ENCODE assay signal across 8 mouse cellular contexts in genomic region chr2:84455236-84455799, GRCm38 (mm10). TPM values are rescaled to one million over a fixed set of nuclear protein-coding genes. Genes with fewer than 3 reads are reported as not detected.
A peak's percentile ranks its signal among the peaks of the same experiment; 100 is the strongest.
DNase-seq lines count a peak whose midpoint lies in the region; ATAC-seq and TF ChIP-seq lines count a peak whose summit lies in the region.

No protein-coding gene starts in this region.

- no peaks in the 10 kb centered on the region for H3K9me3 ChIP-seq in ES-E14 (ENCODE audit: control insufficient read depth, insufficient read depth, low read depth, low read length)
- no peaks in the 10 kb centered on the region for H3K9me3 ChIP-seq in limb, embryonic 13.5 days

- no peaks in the 10 kb centered on the region for H3K27me3 ChIP-seq in limb, embryonic 13.5 days

- no peak overlapping the region for H3K4me2 ChIP-seq in limb, embryonic 13.5 days (replicated peaks)

- no peaks in the 10 kb centered on the region; the same call in 1 of the 2 replicates for H3K36me3 ChIP-seq in ES-E14 (ENCODE audit: control insufficient read depth, insufficient read depth, low read length, poor library complexity, severe bottlenecking)
- H3K36me3 ChIP-seq in limb, embryonic 13.5 days, result no peaks in the 10 kb centered on the region

- H3K27ac ChIP-seq in ES-E14 (ENCODE audit: insufficient read depth, low read depth, low read length, poor library complexity, severe bottlenecking), result no peak overlapping the region
- H3K27ac ChIP-seq in limb, embryonic 13.5 days, result no peak overlapping the region

- no peak overlapping the region for H3K9ac ChIP-seq in ES-E14 (ENCODE audit: insufficient read depth, low read depth, low read length, poor library complexity, severe bottlenecking)
- H3K9ac ChIP-seq in limb, embryonic 13.5 days, result no peak overlapping the region

- in situ Hi-C loops in ES-E14 (cut with MboI; ENCODE audit: low sequenced_read_pairs in 2 of 2, unreplicated experiment in 2 of 2), result no loop called here

- 10% methylated on average over 5 of the region's 5 CpGs for WGBS in limb, embryonic 13.5 days

- H3K4me1 ChIP-seq in ES-E14 (ENCODE audit: control insufficient read depth in 2 of 2, insufficient read depth in 2 of 2, low read length in 2 of 2, poor library complexity in 1 of 2), result peaks cover 0 to 2% of the 10 kb centered on the region in 2 experiments; a peak in 1 of 4 replicates
- H3K4me1 ChIP-seq in limb, embryonic 13.5 days, result no peaks in the 10 kb centered on the region

- peak; percentile 44 for ATAC-seq in limb, embryonic 13.5 days (ENCODE audit: low FRiP score, low read depth)
- ATAC-seq in monocyte, adult 5-6 weeks (replicated peaks; ENCODE audit: insufficient number of reproducible peaks, low FRiP score, low TSS enrichment, poor library complexity, severe bottlenecking), result peak; percentile 89

- no peak overlapping the region for H3K4me3 ChIP-seq in ES-E14 (ENCODE audit: insufficient read depth in 1 of 2, low read depth in 1 of 2, low read length in 2 of 2, poor library complexity in 1 of 2, severe bottlenecking in 1 of 2)
- no peak overlapping the region for H3K4me3 ChIP-seq in limb, embryonic 13.5 days

- peak; percentile 94 for DNase-seq in 3T3-L1 (ENCODE audit: low read depth, low spot score)
- peak; percentile 77 for DNase-seq in ES-E14 (ENCODE audit: low read depth, low spot score)
- DNase-seq in cerebellum, postnatal 14 days, result peak; percentile 51 to 71
- DNase-seq in gonadal fat pad, adult 2 months (ENCODE audit: low read depth), result peak; percentile 30
- DNase-seq in kidney, adult 9 months, result peak; percentile 76
- no peak for DNase-seq in ovary, postnatal 36 days (ENCODE audit: low spot score)

TF ChIP-seq in ES-E14, 5 proteins besides CTCF, POLR2A, EP300 and RAD21:
- peak; percentile 91 for TF ChIP-seq ZC3H11A (IDR thresholded peaks at IDR 0.05; ENCODE audit: borderline replicate concordance, low read depth, low read length)
- TF ChIP-seq HCFC1 (IDR thresholded peaks at IDR 0.05; ENCODE audit: borderline replicate concordance, insufficient read depth, low read length), result no peak

RNA-seq across cellular contexts. Expression of gene Tfpi, which starts 21.3 kb away (rescaled TPM):
- 80.4 and 110 TPM in 2 replicates for total RNA-seq in ES-E14 (2012; rRNA removed)
- polyA plus RNA-seq in gonadal fat pad, adult 2 months (2012; rRNA removed), result 6.9 and 8.0 TPM in 2 replicates
- polyA plus RNA-seq in limb, embryonic 13.5 days (2015; fragmentation: Nextera tagmentation; extraction: Ambion mirVana), result 25.7 and 28.2 TPM in 2 replicates
- 2.2 to 4.7 TPM (median 4.2 TPM) in 3 replicates for total RNA-seq in monocyte, adult 5-6 weeks (2017)

RNA-seq across cellular contexts. Expression of gene Calcrl, which starts 30.1 kb away (rescaled TPM):
- 1.0 and 1.2 TPM in 2 replicates for total RNA-seq in ES-E14 (2012; rRNA removed)
- polyA plus RNA-seq in gonadal fat pad, adult 2 months (2012; rRNA removed), result 6.5 and 7.3 TPM in 2 replicates
- polyA plus RNA-seq in limb, embryonic 13.5 days (2015; fragmentation: Nextera tagmentation; extraction: Ambion mirVana), result 16.2 and 17.4 TPM in 2 replicates
- total RNA-seq in monocyte, adult 5-6 weeks (2017), result 29.0 to 40.3 TPM (median 31.7 TPM) in 3 replicates

Comparison
In these comparisons a context has a peak if more than half of its experiments do, and no peak if none do; other contexts are left out.
1. RNA of gene Tfpi, which starts 21.3 kb away (total RNA-seq): 80.4 to 110 TPM in ES-E14; 2.2 to 4.7 TPM in monocyte, adult 5-6 weeks; every median in the first group is over 10 times any median in the second.
2. RNA of gene Calcrl, which starts 30.1 kb away (total RNA-seq): 29.0 to 40.3 TPM in monocyte, adult 5-6 weeks; 1.0 to 1.2 TPM in ES-E14; every median in the first group is over 10 times any median in the second.